Mouse (Mus musculus) adrenal gland, adult 18-20 months (tissue): ENCODE results near the gene Otos. TPM values are rescaled to one million over a fixed set of nuclear protein-coding genes. Genes with fewer than 3 reads are reported as not detected.

Experiments
- DNase-seq, 2 experiments: peaks; one replicate each; pipeline ENCODE4 v3.0.0; 2021 to 2022; ENCODE audit warnings: low spot score in 2 of 2
- total RNA-seq, 2 experiments: library from RNA; stranded (reverse); gene quantifications; 1 replicate in 1 of 2; 2 replicates in 1 of 2; pipeline ENCODE4 v1.2.3; 2021

The Otos gene
- total RNA-seq, 2 experiments from 2014 or later, result not detected

GRCm38 (mm10) chr1:92647752-92648151, 889 bp downstream of the Otos start:
- peak; percentile 77 for DNase-seq

GRCm38 (mm10) chr1:92647026-92647425, 1.6 kb downstream of the Otos start:
- DNase-seq, result peak in 1 of 2 experiments; percentile 7

- DNase-seq, result no peak
Observed at GRCm38 (mm10) chr1:92646601-92647000, 2.0 kb downstream of the Otos start.

GRCm38 (mm10) chr1:92646111-92646510, 2.5 kb downstream of the Otos start:
- DNase-seq, result no peak

- peak in 1 of 2 experiments; percentile 12 for DNase-seq
Observed at GRCm38 (mm10) chr1:92644916-92645315, 3.7 kb downstream of the Otos start.

- peak in 1 of 2 experiments; percentile 16 for DNase-seq
Observed at GRCm38 (mm10) chr1:92643691-92644090, 5.0 kb downstream of the Otos start.

- peak; percentile 84 to 88 for DNase-seq
Observed at GRCm38 (mm10) chr1:92641514-92642272, 6.9 kb downstream of the Otos start, which contains the start of gene Cops9. Gene Cops9 (minus strand): TSS chr1:92641985.

GRCm38 (mm10) chr1:92640393-92640792, 8.2 kb downstream of the Otos start:
- DNase-seq, result peak in 1 of 2 experiments; percentile 12

- DNase-seq, result no peak
Observed at GRCm38 (mm10) chr1:92638736-92639135, 9.9 kb downstream of the Otos start.

- DNase-seq, result peak in 1 of 2 experiments; percentile 15
Observed at GRCm38 (mm10) chr1:92638181-92638580, 10.5 kb downstream of the Otos start.

- peak in 1 of 2 experiments; percentile 13 for DNase-seq
Observed at GRCm38 (mm10) chr1:92637501-92638172, 11.0 kb downstream of the Otos start.

- DNase-seq, result peak in 1 of 2 experiments; percentile 13
Observed at GRCm38 (mm10) chr1:92636676-92637075, 12.0 kb downstream of the Otos start.

GRCm38 (mm10) chr1:92636015-92636414, 12.6 kb downstream of the Otos start:
- peak in 1 of 2 experiments; percentile 15 for DNase-seq

GRCm38 (mm10) chr1:92634976-92635599, 13.6 kb downstream of the Otos start:
- peak in 1 of 2 experiments; percentile 12 for DNase-seq

- DNase-seq, result peak in 1 of 2 experiments; percentile 7
Observed at GRCm38 (mm10) chr1:92634569-92634968, 14.1 kb downstream of the Otos start.

- DNase-seq, result peak in 1 of 2 experiments; percentile 18
Observed at GRCm38 (mm10) chr1:92633726-92634125, 14.9 kb downstream of the Otos start.

GRCm38 (mm10) chr1:92632948-92633347, 15.7 kb downstream of the Otos start:
- DNase-seq, result peak in 1 of 2 experiments; percentile 8

GRCm38 (mm10) chr1:92632196-92632595, 16.4 kb downstream of the Otos start:
- DNase-seq, result peak in 1 of 2 experiments; percentile 7

GRCm38 (mm10) chr1:92628227-92628626, 20.4 kb downstream of the Otos start:
- peak in 1 of 2 experiments; percentile 5 for DNase-seq

- peak; percentile 46 to 69 for DNase-seq
Observed at GRCm38 (mm10) chr1:92618360-92618759, 30.3 kb downstream of the Otos start.

- no peak for DNase-seq
Observed at GRCm38 (mm10) chr1:92617488-92617887, 31.2 kb downstream of the Otos start, which contains the start of gene Olfr12. Gene Olfr12 (plus strand): TSS chr1:92617788.
